Mouse (Mus musculus) liver, embryonic 13.5 days (tissue): ENCODE measurements around the gene Rnf20. TPM values are rescaled to one million over a fixed set of nuclear protein-coding genes. Genes with fewer than 3 reads are reported as not detected.
"Not testable (repeated sequence)": the region's sequence is repeated elsewhere in the genome, so short reads cannot be mapped to it uniquely, and the experiment has no call there.

Experiments
- ATAC-seq: fragments of 200-750 bp; cut with Nextera tagmentation; 2 replicates; pipeline ENCODE4 v1.8.0; 2017; ENCODE audit warnings: low read depth, mild to moderate bottlenecking, moderate number of reproducible peaks, moderate library complexity
- DNase-seq: peaks from one replicate; pipeline ENCODE4 v3.0.0; 2022
- H3K27ac ChIP-seq: fragments of 300-500 bp; sonication (generic); 2 replicates; pipeline ENCODE4 v1.5.1; 2015; ENCODE audit warnings: moderate library complexity, mild to moderate bottlenecking, inconsistent platforms
- H3K27me3 ChIP-seq: fragments of 300-500 bp; sonication (generic); 2 replicates; pipeline ENCODE4 v1.6.1; 2015; ENCODE audit warnings: mild to moderate bottlenecking, inconsistent platforms
- H3K36me3 ChIP-seq: fragments of 300-500 bp; sonication (generic); 2 replicates; pipeline ENCODE4 v1.6.1; 2015; ENCODE audit warnings: mild to moderate bottlenecking, inconsistent platforms
- H3K4me1 ChIP-seq: fragments of 300-500 bp; sonication (generic); replicated peaks from 2 replicates; pipeline ENCODE4 v1.6.1; 2015; ENCODE audit warnings: inconsistent platforms
- H3K4me2 ChIP-seq: fragments of 300-500 bp; sonication (generic); 2 replicates; pipeline ENCODE4 v1.6.1; 2015; ENCODE audit warnings: inconsistent platforms, mild to moderate bottlenecking, moderate library complexity
- H3K4me3 ChIP-seq: fragments of 300-500 bp; sonication (generic); replicated peaks from 2 replicates; pipeline ENCODE4 v1.5.1; 2015; ENCODE audit warnings: mild to moderate bottlenecking, inconsistent platforms
- H3K9ac ChIP-seq: fragments of 300-500 bp; sonication (generic); 2 replicates; pipeline ENCODE4 v1.6.1; 2015; ENCODE audit warnings: mild to moderate bottlenecking, inconsistent platforms
- H3K9me3 ChIP-seq: fragments of 300-500 bp; sonication (generic); replicated peaks from 2 replicates; pipeline ENCODE4 v1.6.1; 2016; ENCODE audit warnings: inconsistent platforms
- WGBS: fragments of 180-500 bp; shearing (Covaris S2); methylation state at CpG from one replicate; pipeline ENCODE4 v1.1.7; 2015; ENCODE audit not compliant: insufficient replicate concordance; 5-methylcytosine and 5-hydroxymethylcytosine counted together
- polyA plus RNA-seq: library from polyadenylated mRNA; unstranded; fragments of >200 nt; fragmentation: Nextera tagmentation; extraction: Ambion mirVana; gene quantifications from 2 replicates; pipeline ENCODE4 v1.2.1, GENCODE M21; 2015

Gene Rnf20
- polyA plus RNA-seq, 1 experiment from 2014 or later: 17.0 TPM

DNA sequence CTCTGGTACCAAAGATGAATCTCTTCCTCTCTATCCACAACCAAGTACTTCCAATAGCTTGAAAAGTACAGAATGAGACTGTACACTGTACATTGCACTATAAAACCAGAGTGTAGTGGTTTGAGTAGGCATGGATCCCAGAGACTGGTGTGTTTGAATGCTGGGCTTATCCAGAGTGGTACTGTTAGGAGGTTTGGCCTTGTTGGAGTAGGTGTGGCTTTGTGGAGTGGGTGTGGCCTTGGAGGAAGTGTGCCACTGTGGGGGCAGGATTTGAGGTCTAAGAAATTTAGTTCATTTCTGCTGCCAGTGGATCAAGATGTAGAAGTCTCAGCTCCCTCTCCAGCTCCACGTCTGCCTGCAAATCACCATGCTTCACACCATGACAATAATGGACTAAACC is 26.3 kb upstream of the Rnf20 start:
- no peak overlapping the region for H3K4me2 ChIP-seq
- no peak overlapping the region for H3K9ac ChIP-seq
- ATAC-seq (peak; percentile 48; the same call in 1 of the 2 replicates), DNase-seq (no peak)
- H3K4me1 ChIP-seq: peaks cover 17% of the 10 kb centered on the region
- H3K27me3 ChIP-seq: peaks cover 4% of the 10 kb centered on the region; the same call in 1 of the 2 replicates
- WGBS: 47% methylated on average over 1 of the region's 1 CpGs
- H3K4me3 ChIP-seq: no peak overlapping the region
- H3K27ac ChIP-seq: no peak overlapping the region
- H3K9me3 ChIP-seq: no peaks in the 10 kb centered on the region
- H3K36me3 ChIP-seq: no peaks in the 10 kb centered on the region

DNA sequence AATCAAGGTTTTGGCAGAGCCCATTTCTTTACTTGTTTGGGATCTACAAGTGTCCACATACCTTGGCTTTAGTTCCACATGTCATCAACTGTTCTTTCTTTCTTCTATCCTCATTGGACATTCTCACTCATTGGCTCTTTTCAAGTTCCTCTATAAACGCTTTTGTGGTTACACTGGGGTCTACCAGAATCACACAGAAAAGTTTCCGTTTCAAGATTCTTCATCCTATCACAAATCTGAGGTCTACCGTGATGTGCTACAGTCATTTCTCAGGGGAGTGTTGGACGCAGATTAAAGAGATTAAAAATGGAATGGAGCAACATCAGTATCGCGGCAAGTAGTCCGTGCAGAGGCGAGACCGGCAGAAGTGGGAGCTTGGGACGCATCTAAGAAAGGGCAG is 14.9 kb upstream of the Rnf20 start:
- H3K27me3 ChIP-seq: no peaks in the 10 kb centered on the region
- ATAC-seq: no peak
- no peaks in the 10 kb centered on the region for H3K36me3 ChIP-seq
- no peak overlapping the region for H3K4me2 ChIP-seq
- H3K27ac ChIP-seq: no peak overlapping the region
- 62% methylated on average over 10 of the region's 10 CpGs for WGBS
- no peak overlapping the region for H3K4me3 ChIP-seq
- H3K9ac ChIP-seq: no peak overlapping the region
- no peaks in the 10 kb centered on the region for H3K9me3 ChIP-seq
- H3K4me1 ChIP-seq: no peaks in the 10 kb centered on the region
- no peak for DNase-seq

DNA sequence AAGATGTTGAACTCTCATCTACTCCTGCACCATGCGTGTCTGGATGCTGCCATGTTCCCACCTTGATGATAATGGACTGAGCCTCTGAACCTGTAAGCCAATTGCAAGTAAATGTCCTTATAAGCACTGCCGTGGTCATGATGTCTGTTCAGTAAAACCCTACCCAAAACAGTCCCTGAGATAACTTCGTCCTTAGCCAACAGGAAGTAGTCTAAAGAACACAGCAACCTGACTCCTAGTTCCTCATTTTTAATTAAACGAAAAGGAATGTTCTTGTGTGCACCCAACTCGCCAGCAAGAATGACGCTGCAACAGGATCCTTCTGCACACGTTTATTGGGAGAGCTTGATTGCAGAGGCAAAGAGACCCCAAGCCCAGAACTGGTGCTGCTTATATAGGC is 11.9 kb upstream of the Rnf20 start:
- H3K9ac ChIP-seq, H3K27me3 ChIP-seq, H3K27ac ChIP-seq, H3K9me3 ChIP-seq, H3K4me3 ChIP-seq, DNase-seq, ATAC-seq, H3K4me2 ChIP-seq, H3K4me1 ChIP-seq, H3K36me3 ChIP-seq: not testable (repeated sequence)
- 49% methylated on average over 7 of the region's 7 CpGs for WGBS

GRCm38 (mm10) chr4:49622272-49622671 is 9.5 kb upstream of the Rnf20 start:
- Histone ChIP-seq H3K27me3 (no peaks in the 10 kb centered on the region), H3K4me3 (no peak overlapping the region), H3K36me3 (no peaks in the 10 kb centered on the region), H3K9me3 (no peaks in the 10 kb centered on the region), H3K4me1 (peaks cover 17% of the 10 kb centered on the region), H3K9ac (no peak overlapping the region), H3K4me2 (no peak overlapping the region), H3K27ac (no peak overlapping the region)
- WGBS: 72% methylated on average over 2 of the region's 2 CpGs
- ATAC-seq: no peak
- DNase-seq: no peak

DNA sequence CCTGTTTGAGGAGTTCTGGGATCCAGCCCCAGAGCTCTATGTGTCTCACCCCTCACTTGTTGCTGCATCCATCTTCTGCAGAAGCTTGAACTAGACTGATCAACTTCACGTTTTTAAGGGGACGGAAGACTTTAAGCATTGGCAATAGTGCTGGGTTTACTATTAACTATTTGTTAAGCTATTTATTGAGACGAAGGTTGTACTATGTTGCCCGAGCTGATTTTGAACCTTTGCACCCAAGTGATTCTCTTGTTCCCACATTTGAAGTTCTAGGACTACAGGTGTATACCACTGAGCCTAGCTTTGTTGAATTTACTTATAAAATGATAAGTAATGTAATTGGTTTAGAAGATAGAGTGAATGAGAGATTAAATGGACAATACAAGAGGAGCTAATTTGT is 7.9 kb upstream of the Rnf20 start:
- H3K4me2 ChIP-seq: no peak overlapping the region
- H3K4me3 ChIP-seq: no peak overlapping the region
- H3K9me3 ChIP-seq: no peaks in the 10 kb centered on the region
- H3K4me1 ChIP-seq: peaks cover 17% of the 10 kb centered on the region
- H3K9ac ChIP-seq: no peak overlapping the region
- H3K36me3 ChIP-seq: no peaks in the 10 kb centered on the region
- 58% methylated on average over 4 of the region's 4 CpGs for WGBS
- H3K27me3 ChIP-seq: no peaks in the 10 kb centered on the region
- no peak for ATAC-seq
- no peak overlapping the region for H3K27ac ChIP-seq
- no peak for DNase-seq

DNA sequence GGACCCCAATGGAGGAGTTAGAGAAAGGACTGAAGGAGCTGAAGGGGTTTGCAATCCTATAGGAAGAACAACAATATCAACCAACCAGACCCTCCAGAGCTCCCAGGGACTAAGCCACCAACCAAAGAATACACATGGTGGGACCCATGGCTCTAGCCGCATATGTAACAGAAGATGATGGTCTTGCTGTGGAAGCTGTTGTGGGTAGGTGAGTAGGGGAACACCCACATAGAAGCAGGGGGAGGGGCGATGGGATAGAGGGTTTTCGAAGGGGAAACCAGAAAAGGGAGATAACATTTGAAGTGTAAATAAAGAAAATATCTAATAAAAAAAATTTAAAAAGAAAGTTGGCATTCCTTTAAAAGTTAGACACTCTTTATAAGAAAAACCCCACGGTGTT is 6.8 kb upstream of the Rnf20 start:
- not testable (repeated sequence) for H3K27me3 ChIP-seq, H3K9ac ChIP-seq, DNase-seq, ATAC-seq, H3K27ac ChIP-seq, H3K9me3 ChIP-seq, H3K4me3 ChIP-seq, H3K4me2 ChIP-seq, H3K36me3 ChIP-seq
- WGBS: 39% methylated on average over 4 of the region's 4 CpGs
- H3K4me1 ChIP-seq: peaks cover 17% of the 10 kb centered on the region

DNA sequence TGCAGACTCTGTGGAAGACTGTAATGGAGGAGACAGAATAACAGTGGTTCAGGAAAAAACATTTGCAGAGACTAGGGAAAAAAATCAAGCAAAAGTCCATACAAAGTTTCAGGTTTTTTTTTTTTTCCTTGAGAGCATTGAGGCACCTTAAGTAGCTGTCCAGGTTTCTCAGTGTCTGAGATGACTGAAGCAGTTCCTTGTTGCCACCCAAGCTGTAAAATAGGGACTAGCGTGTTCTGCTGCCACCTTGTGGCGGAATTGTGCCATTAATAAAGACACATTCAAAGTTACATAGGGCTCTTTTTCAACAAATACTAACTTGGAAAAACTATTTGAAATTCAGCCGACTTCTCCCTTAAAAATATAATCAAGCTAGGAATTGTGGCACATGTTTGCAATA is 4.8 kb upstream of the Rnf20 start:
- 1% methylated on average over 3 of the region's 3 CpGs for WGBS
- H3K4me2 ChIP-seq: no peak overlapping the region

DNA sequence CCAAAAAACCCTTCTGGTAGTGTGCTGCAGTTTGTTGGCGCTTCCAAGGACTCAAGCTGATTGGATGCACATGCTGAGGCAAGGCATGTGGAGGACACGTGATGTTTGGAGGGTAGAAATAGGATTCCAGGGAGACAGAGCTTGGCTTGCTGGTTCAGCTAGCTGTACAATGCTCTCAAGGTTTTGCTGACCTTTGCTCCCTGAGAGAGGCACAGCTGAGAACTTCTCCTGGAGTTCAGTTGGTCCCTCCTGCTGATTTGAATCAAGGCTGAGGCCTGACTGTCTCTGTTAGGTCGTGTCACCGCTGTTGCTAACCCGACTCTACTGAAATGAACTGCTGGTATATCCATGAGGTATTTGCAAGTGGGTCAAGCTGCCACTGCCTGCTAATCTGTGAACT is 2.9 kb upstream of the Rnf20 start:
- DNase-seq: no peak

More for the DNA sequence above, 4.8 kb upstream of the Rnf20 start:
- ATAC-seq (no peak), DNase-seq (peak; percentile 56)
- Histone ChIP-seq H3K9me3 (no peaks in the 10 kb centered on the region), H3K36me3 (no peaks in the 10 kb centered on the region), H3K27me3 (no peaks in the 10 kb centered on the region), H3K4me1 (peaks cover 22% of the 10 kb centered on the region), H3K9ac (no peak overlapping the region), H3K4me3 (no peak overlapping the region), H3K27ac (no peak overlapping the region)

GRCm38 (mm10) chr4:49632139-49632481 is 304 bp downstream of the Rnf20 start:
- peak; percentile 65 for ATAC-seq
- H3K27ac ChIP-seq: peak overlapping the region; percentile 85
- WGBS: under 1% methylated on average over 30 of the region's 30 CpGs
- no peaks in the 10 kb centered on the region for H3K9me3 ChIP-seq
- H3K9ac ChIP-seq: peak overlapping the region; percentile 90
- H3K27me3 ChIP-seq: no peaks in the 10 kb centered on the region
- DNase-seq: no peak
- H3K4me2 ChIP-seq: peak overlapping the region; percentile 87
- peaks cover 28% of the 10 kb centered on the region for H3K4me1 ChIP-seq
- H3K4me3 ChIP-seq: peak overlapping the region; percentile 91
- H3K36me3 ChIP-seq: peaks cover 36% of the 10 kb centered on the region

More for the DNA sequence above, 2.9 kb upstream of the Rnf20 start:
- peaks cover 37% of the 10 kb centered on the region for H3K4me1 ChIP-seq
- ATAC-seq: no peak
- no peak overlapping the region for H3K4me3 ChIP-seq
- no peaks in the 10 kb centered on the region for H3K9me3 ChIP-seq
- no peak overlapping the region for H3K9ac ChIP-seq
- WGBS: 71% methylated on average over 5 of the region's 5 CpGs
- H3K27me3 ChIP-seq: no peaks in the 10 kb centered on the region
- no peak overlapping the region for H3K4me2 ChIP-seq
- no peak overlapping the region for H3K27ac ChIP-seq
- H3K36me3 ChIP-seq: peaks cover 6% of the 10 kb centered on the region; the same call in 1 of the 2 replicates

- H3K4me3 ChIP-seq: no peak overlapping the region
- no peaks in the 10 kb centered on the region for H3K27me3 ChIP-seq
- ATAC-seq (no peak), DNase-seq (no peak)
- WGBS: 88% methylated on average over 11 of the region's 11 CpGs
- H3K9me3 ChIP-seq: no peaks in the 10 kb centered on the region
- no peak overlapping the region for H3K27ac ChIP-seq
- peaks cover 24% of the 10 kb centered on the region for H3K4me1 ChIP-seq
- H3K9ac ChIP-seq: no peak overlapping the region
- H3K4me2 ChIP-seq: no peak overlapping the region
- H3K36me3 ChIP-seq: peaks cover 75% of the 10 kb centered on the region
Measured at GRCm38 (mm10) chr4:49637821-49638220, 6.0 kb downstream of the Rnf20 start.

GRCm38 (mm10) chr4:49639913-49640312 is 8.1 kb downstream of the Rnf20 start:
- Histone ChIP-seq H3K36me3 (peaks cover 77% of the 10 kb centered on the region), H3K4me1 (peaks cover 5% of the 10 kb centered on the region), H3K9ac (no peak overlapping the region), H3K27ac (no peak overlapping the region), H3K4me3 (no peak overlapping the region), H3K27me3 (no peaks in the 10 kb centered on the region), H3K4me2 (no peak overlapping the region), H3K9me3 (no peaks in the 10 kb centered on the region)
- 13% methylated on average over 2 of the region's 2 CpGs for WGBS
- ATAC-seq: peak; percentile 89
- DNase-seq: peak; percentile 53

- no peak overlapping the region for H3K4me2 ChIP-seq
- ATAC-seq (no peak), DNase-seq (no peak)
- H3K9ac ChIP-seq: no peak overlapping the region
- H3K27ac ChIP-seq: no peak overlapping the region
- H3K27me3 ChIP-seq: no peaks in the 10 kb centered on the region
- H3K4me3 ChIP-seq: no peak overlapping the region
- WGBS: 82% methylated on average over 1 of the region's 1 CpGs
- no peaks in the 10 kb centered on the region for H3K9me3 ChIP-seq
- no peaks in the 10 kb centered on the region for H3K4me1 ChIP-seq
- peaks cover 55% of the 10 kb centered on the region for H3K36me3 ChIP-seq
Measured at GRCm38 (mm10) chr4:49659421-49659820, 27.6 kb downstream of the Rnf20 start.
